Comparison of ENCODE assay signal across 9 mouse cellular contexts in genomic region chr9:7855374-7855773, GRCm38 (mm10). TPM values are rescaled to one million over a fixed set of nuclear protein-coding genes. Genes with fewer than 3 reads are reported as not detected.
A peak's percentile ranks its signal among the peaks of the same experiment; 100 is the strongest.
DNase-seq lines count a peak whose midpoint lies in the region; ATAC-seq and TF ChIP-seq lines count a peak whose summit lies in the region.
"Had no signal": no experiment of that assay in that cellular context is flagged by ENCODE, and none has a peak within 500 bp of the region (broad histone marks: within the 10 kb centered on the region; RNA-seq: fewer than 3 reads in every experiment).

No protein-coding gene starts in this region.

- TF ChIP-seq CTCF in ES-Bruce4 (IDR thresholded peaks at IDR 0.05; ENCODE audit: low read depth, low read length) = peak; percentile 47
- TF ChIP-seq CTCF in hindbrain, postnatal 0 days (IDR thresholded peaks at IDR 0.05; ENCODE audit: low read depth) = peak; percentile 64
- TF ChIP-seq CTCF in liver, postnatal 0 days (IDR thresholded peaks at IDR 0.05; ENCODE audit: low read depth) = peak; percentile 76

- peak; percentile 61 for DNase-seq in kidney, adult 11 months
- peak; percentile 55 to 56 for DNase-seq in cerebellum, postnatal 14 days
- peak; percentile 46 for DNase-seq in hindbrain, postnatal 0 days (ENCODE audit: low spot score)
- DNase-seq in liver, postnatal 0 days = peak; percentile 35
- DNase-seq in urinary bladder, adult 2 months (ENCODE audit: low spot score) = no peak

- H3K27me3 ChIP-seq in kidney, embryonic 14.5 days (ENCODE audit: control insufficient read depth, insufficient read depth, low read length) = no peaks in the 10 kb centered on the region
- H3K27me3 ChIP-seq in ES-Bruce4 (ENCODE audit: control insufficient read depth, insufficient read depth, low read length, poor library complexity, severe bottlenecking) = no peaks in the 10 kb centered on the region
- H3K27me3 ChIP-seq in hindbrain, postnatal 0 days (ENCODE audit: insufficient read depth, low read length) = no peaks in the 10 kb centered on the region
- no peaks in the 10 kb centered on the region for H3K27me3 ChIP-seq in liver, postnatal 0 days (ENCODE audit: insufficient read depth, low read length)
- H3K27me3 ChIP-seq in stomach, embryonic 16.5 days (ENCODE audit: control insufficient read depth, insufficient read depth, low read length) = no peaks in the 10 kb centered on the region
- H3K27me3 ChIP-seq: stomach, embryonic 15.5 days had no signal

- TF ChIP-seq POLR2A in ES-Bruce4 (IDR thresholded peaks at IDR 0.05; ENCODE audit: insufficient read depth, low read length) = no peak

- no peaks in the 10 kb centered on the region for H3K9me3 ChIP-seq in kidney, embryonic 14.5 days (ENCODE audit: control insufficient read depth, low read length)
- H3K9me3 ChIP-seq in ES-Bruce4 (replicated peaks; ENCODE audit: control insufficient read depth, insufficient read depth, low read length, poor library complexity, severe bottlenecking) = no peaks in the 10 kb centered on the region
- H3K9me3 ChIP-seq in hindbrain, postnatal 0 days (ENCODE audit: low read length) = no peaks in the 10 kb centered on the region
- H3K9me3 ChIP-seq in liver, postnatal 0 days (ENCODE audit: low read length) = no peaks in the 10 kb centered on the region
- no peaks in the 10 kb centered on the region for H3K9me3 ChIP-seq in stomach, embryonic 16.5 days (replicated peaks; ENCODE audit: control insufficient read depth, low read length)
- H3K9me3 ChIP-seq: stomach, embryonic 15.5 days had no signal

- WGBS in kidney, embryonic 14.5 days = 43% methylated on average over 1 of the region's 1 CpGs
- WGBS in hindbrain, postnatal 0 days = 44% methylated on average over 1 of the region's 1 CpGs
- 74% methylated on average over 1 of the region's 1 CpGs for WGBS in liver, postnatal 0 days (ENCODE audit: insufficient replicate concordance)
- 57% methylated on average over 1 of the region's 1 CpGs for whole genome bisulfite sequencing in stomach, embryonic 16.5 days

- no peaks in the 10 kb centered on the region for H3K36me3 ChIP-seq in kidney, embryonic 14.5 days (ENCODE audit: control insufficient read depth, insufficient read depth, low read length)
- no peaks in the 10 kb centered on the region for H3K36me3 ChIP-seq in ES-Bruce4 (ENCODE audit: control insufficient read depth, insufficient read depth, low read length, poor library complexity, severe bottlenecking)
- H3K36me3 ChIP-seq in hindbrain, postnatal 0 days (ENCODE audit: insufficient read depth, low read length) = no peaks in the 10 kb centered on the region
- peaks cover 34% of the 10 kb centered on the region for H3K36me3 ChIP-seq in liver, postnatal 0 days (replicated peaks; ENCODE audit: insufficient read depth, low read length)
- H3K36me3 ChIP-seq in stomach, embryonic 16.5 days (ENCODE audit: control insufficient read depth, insufficient read depth, low read length) = no peaks in the 10 kb centered on the region
- H3K36me3 ChIP-seq: stomach, embryonic 15.5 days had no signal

- H3K27ac ChIP-seq in kidney, embryonic 14.5 days (ENCODE audit: low read depth, low read length) = no peak overlapping the region
- no peak overlapping the region for H3K27ac ChIP-seq in ES-Bruce4 (ENCODE audit: insufficient read depth, low read length)
- no peak overlapping the region for H3K27ac ChIP-seq in hindbrain, postnatal 0 days
- H3K27ac ChIP-seq in liver, postnatal 0 days (ENCODE audit: low read depth) = no peak overlapping the region
- H3K27ac ChIP-seq in stomach, embryonic 16.5 days (ENCODE audit: low read length) = no peak overlapping the region
- H3K27ac ChIP-seq: stomach, embryonic 15.5 days had no signal

- TF ChIP-seq EP300 in ES-Bruce4 (IDR thresholded peaks at IDR 0.05; ENCODE audit: insufficient read depth, low read depth, low read length) = no peak
- no peak for TF ChIP-seq EP300 in liver, postnatal 0 days (IDR thresholded peaks at IDR 0.05; ENCODE audit: low read depth)

- no peaks in the 10 kb centered on the region for H3K4me1 ChIP-seq in kidney, embryonic 14.5 days (ENCODE audit: control insufficient read depth, insufficient read depth, low read length)
- no peaks in the 10 kb centered on the region for H3K4me1 ChIP-seq in ES-Bruce4 (ENCODE audit: control insufficient read depth, insufficient read depth, low read length)
- no peaks in the 10 kb centered on the region for H3K4me1 ChIP-seq in hindbrain, postnatal 0 days (ENCODE audit: insufficient read depth, low read length)
- H3K4me1 ChIP-seq in liver, postnatal 0 days (ENCODE audit: insufficient read depth) = no peaks in the 10 kb centered on the region
- no peaks in the 10 kb centered on the region for H3K4me1 ChIP-seq in stomach, embryonic 16.5 days (ENCODE audit: control insufficient read depth, insufficient read depth, low read length)
- H3K4me1 ChIP-seq: stomach, embryonic 15.5 days had no signal

- H3K4me3 ChIP-seq in kidney, embryonic 14.5 days (ENCODE audit: low read length) = no peak overlapping the region
- H3K4me3 ChIP-seq in ES-Bruce4 (ENCODE audit: low read depth, low read length) = no peak overlapping the region
- H3K4me3 ChIP-seq in hindbrain, postnatal 0 days (ENCODE audit: low read length) = no peak overlapping the region
- H3K4me3 ChIP-seq in liver, postnatal 0 days (ENCODE audit: low read depth, low read length) = no peak overlapping the region
- H3K4me3 ChIP-seq in stomach, embryonic 16.5 days (replicated peaks; ENCODE audit: low read length) = no peak overlapping the region
- H3K4me3 ChIP-seq: stomach, embryonic 15.5 days had no signal

- no peak; the same call in 1 of the 2 replicates for ATAC-seq in kidney, embryonic 14.5 days (ENCODE audit: low FRiP score, low TSS enrichment)
- ATAC-seq in hindbrain, postnatal 0 days = 0 out of 2 replicates have a peak, but pooled peaks have one; percentile 58
- ATAC-seq in liver, postnatal 0 days = no peak
- 0 out of 2 replicates have a peak, but pooled peaks have one; percentile 29 for ATAC-seq in stomach, embryonic 16.5 days (ENCODE audit: insufficient read depth, low FRiP score)

- H3K9ac ChIP-seq in kidney, embryonic 14.5 days (ENCODE audit: low read depth, low read length) = no peak overlapping the region
- no peak overlapping the region for H3K9ac ChIP-seq in ES-Bruce4 (ENCODE audit: low read depth, poor library complexity, severe bottlenecking)
- H3K9ac ChIP-seq in hindbrain, postnatal 0 days (replicated peaks; ENCODE audit: low read length) = no peak overlapping the region
- no peak overlapping the region for H3K9ac ChIP-seq in liver, postnatal 0 days (replicated peaks)
- H3K9ac ChIP-seq in stomach, embryonic 16.5 days (ENCODE audit: low read length) = no peak overlapping the region
- H3K9ac ChIP-seq: stomach, embryonic 15.5 days had no signal

- no peak overlapping the region for H3K4me2 ChIP-seq in kidney, embryonic 14.5 days (replicated peaks; ENCODE audit: low read depth, low read length)
- no peak overlapping the region for H3K4me2 ChIP-seq in hindbrain, postnatal 0 days (ENCODE audit: low read depth, low read length)
- H3K4me2 ChIP-seq in liver, postnatal 0 days (ENCODE audit: low read depth, low read length) = no peak overlapping the region
- H3K4me2 ChIP-seq in stomach, embryonic 16.5 days (ENCODE audit: low read depth, low read length) = no peak overlapping the region
- H3K4me2 ChIP-seq: stomach, embryonic 15.5 days had no signal

RNA-seq across cellular contexts. Expression of gene Birc3, which starts 17.6 kb away (rescaled TPM):
- 3.7 and 6.5 TPM in 2 replicates for polyA plus RNA-seq in kidney, embryonic 14.5 days (2014; fragmentation: Nextera tagmentation; extraction: Ambion mirVana)
- 6.0 and 9.6 TPM in 2 replicates for polyA plus RNA-seq in ES-Bruce4 (2011; ENCODE audit: insufficient read depth, insufficient read length, low read depth, missing spikeins)
- total RNA-seq in hindbrain, postnatal 0 days (2014; rRNA removed) = 3.5 and 4.0 TPM in 2 replicates
- 1.4 and 1.5 TPM in 2 replicates for polyA plus RNA-seq in hindbrain, postnatal 0 days (2015; fragmentation: Nextera tagmentation; extraction: Ambion mirVana)
- 7.2 and 7.8 TPM in 2 replicates for polyA plus RNA-seq in liver, postnatal 0 days (2015; fragmentation: Nextera tagmentation; extraction: Ambion mirVana)
- polyA plus RNA-seq in stomach, embryonic 16.5 days (2015; fragmentation: Nextera tagmentation; extraction: Ambion mirVana) = 9.4 and 9.9 TPM in 2 replicates
- polyA plus RNA-seq in urinary bladder, adult 2 months (2012; rRNA removed) = 18.2 and 21.2 TPM in 2 replicates

RNA-seq across cellular contexts. Expression of gene Birc2, which starts 18.5 kb away (rescaled TPM):
- polyA plus RNA-seq in kidney, embryonic 14.5 days (2014; fragmentation: Nextera tagmentation; extraction: Ambion mirVana) = 30.3 and 41.7 TPM in 2 replicates
- polyA plus RNA-seq in ES-Bruce4 (2011; ENCODE audit: insufficient read depth, insufficient read length, low read depth, missing spikeins) = 51.9 and 52.5 TPM in 2 replicates
- 27.0 and 33.7 TPM in 2 replicates for total RNA-seq in hindbrain, postnatal 0 days (2014; rRNA removed)
- polyA plus RNA-seq in hindbrain, postnatal 0 days (2015; fragmentation: Nextera tagmentation; extraction: Ambion mirVana) = 28.8 and 29.5 TPM in 2 replicates
- 11.8 and 13.8 TPM in 2 replicates for polyA plus RNA-seq in liver, postnatal 0 days (2015; fragmentation: Nextera tagmentation; extraction: Ambion mirVana)
- 34.1 and 40.0 TPM in 2 replicates for polyA plus RNA-seq in stomach, embryonic 16.5 days (2015; fragmentation: Nextera tagmentation; extraction: Ambion mirVana)
- polyA plus RNA-seq in urinary bladder, adult 2 months (2012; rRNA removed) = 23.6 and 27.7 TPM in 2 replicates

Comparison
In these comparisons a context has a peak if more than half of its experiments do, and no peak if none do; other contexts are left out.
1. ATAC-seq: peak in hindbrain, postnatal 0 days (single experiment) and stomach, embryonic 16.5 days (single experiment); none in kidney, embryonic 14.5 days (single experiment) and liver, postnatal 0 days (single experiment).
2. Peak in every context shown above with its lines, with median percentiles within 50 percentile points of each other: CTCF ChIP-seq.